Comparison of ENCODE assay signal across 15 mouse cellular contexts in genomic region chr13:100841741-100842140, GRCm38 (mm10).
"Had no signal": no experiment of that assay in that cellular context is flagged by ENCODE, and none has a peak within 500 bp of the region (broad histone marks: within the 10 kb centered on the region; RNA-seq: fewer than 3 reads in every experiment).

No protein-coding gene starts in this region.

- H3K27ac ChIP-seq: lung, embryonic 15.5 days; macrophage; midbrain, embryonic 13.5 days; midbrain, embryonic 15.5 days; neural tube, embryonic 12.5 days had no signal

- DNase-seq: liver, postnatal 0 days; lung, adult 2 months; lung, postnatal 14 days; lung, postnatal 36 days; right cerebral cortex, postnatal 14 days; spleen, adult 18-20 months; thymus, adult 18-20 months; thymus, postnatal 14 days; thymus, postnatal 36 days had no signal

- H3K9ac ChIP-seq: liver, postnatal 0 days; lung, embryonic 15.5 days; midbrain, embryonic 13.5 days; midbrain, embryonic 15.5 days; neural tube, embryonic 12.5 days had no signal

- H3K4me3 ChIP-seq: lung, embryonic 15.5 days; megakaryocyte, embryonic 14.5 days; midbrain, embryonic 13.5 days; midbrain, embryonic 15.5 days; neural tube, embryonic 12.5 days had no signal

- H3K36me3 ChIP-seq: lung, embryonic 15.5 days; midbrain, embryonic 13.5 days; midbrain, embryonic 15.5 days; neural tube, embryonic 12.5 days had no signal

- H3K27me3 ChIP-seq: lung, embryonic 15.5 days; megakaryocyte, embryonic 14.5 days; midbrain, embryonic 13.5 days; neural tube, embryonic 12.5 days had no signal

- H3K4me1 ChIP-seq: lung, embryonic 15.5 days; midbrain, embryonic 13.5 days; midbrain, embryonic 15.5 days; neural tube, embryonic 12.5 days had no signal
